Mouse (Mus musculus): ENCODE results near the gene Parl.
A peak's percentile ranks its signal among the peaks of the same experiment; 100 is the strongest.

The Parl gene

GRCm38 (mm10) chr16:20316770-20317169 lies 14.6 kb upstream of the Parl start:
- Histone ChIP-seq H3K4me1 (replicated peaks; ENCODE audit: low read depth, low read length) (peaks cover 23% of the 10 kb centered on the region), H3K9me3 (ENCODE audit: low read length) (no peaks in the 10 kb centered on the region), H3K27me3 (ENCODE audit: insufficient read depth, low read length) (no peaks in the 10 kb centered on the region), H3K4me3 (replicated peaks; ENCODE audit: low read length) (peak overlapping the region; percentile 55), H3K36me3 (ENCODE audit: insufficient read depth, low read length) (no peaks in the 10 kb centered on the region)
- no peak for TF ChIP-seq NANOG (IDR thresholded peaks at IDR 0.05; ENCODE audit: borderline replicate concordance, low read length)
- no peak for TF ChIP-seq POU5F1 (IDR thresholded peaks at IDR 0.05; ENCODE audit: borderline replicate concordance, low read length)
- no peak for TF ChIP-seq CTCF (conservative IDR thresholded peaks at IDR 0.05; ENCODE audit: low read length)

DNA sequence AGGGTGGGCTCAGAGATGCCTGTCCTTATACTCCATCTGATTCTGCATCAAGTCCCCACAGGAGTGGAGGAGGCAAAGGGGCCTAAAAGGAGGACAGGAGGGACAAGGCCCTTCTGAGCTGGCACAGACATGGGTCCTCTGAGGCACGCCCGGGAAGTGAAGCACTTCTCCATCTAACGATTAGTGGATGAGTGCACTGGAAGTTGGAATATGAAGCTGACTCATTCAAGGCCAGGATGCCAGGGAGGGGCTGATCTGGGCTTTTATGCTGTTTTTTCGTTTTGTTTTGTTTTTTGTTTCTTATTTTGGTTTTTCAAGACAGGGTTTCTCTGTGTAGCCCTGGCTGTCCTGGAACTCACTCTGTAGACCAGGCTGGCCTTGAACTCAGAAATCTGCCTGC lies 13.1 kb upstream of the Parl start:
- H3K4me3 ChIP-seq (replicated peaks; ENCODE audit: low read length): no peak overlapping the region
- H3K27me3 ChIP-seq (ENCODE audit: insufficient read depth, low read length): no peaks in the 10 kb centered on the region
- peaks cover 23% of the 10 kb centered on the region for H3K4me1 ChIP-seq (replicated peaks; ENCODE audit: low read depth, low read length)
- TF ChIP-seq POU5F1 (IDR thresholded peaks at IDR 0.05; ENCODE audit: borderline replicate concordance, low read length): no peak
- TF ChIP-seq CTCF (conservative IDR thresholded peaks at IDR 0.05; ENCODE audit: low read length): no peak
- no peak for TF ChIP-seq NANOG (IDR thresholded peaks at IDR 0.05; ENCODE audit: borderline replicate concordance, low read length)
- no peaks in the 10 kb centered on the region for H3K9me3 ChIP-seq (ENCODE audit: low read length)
- H3K36me3 ChIP-seq (ENCODE audit: insufficient read depth, low read length): no peaks in the 10 kb centered on the region

DNA sequence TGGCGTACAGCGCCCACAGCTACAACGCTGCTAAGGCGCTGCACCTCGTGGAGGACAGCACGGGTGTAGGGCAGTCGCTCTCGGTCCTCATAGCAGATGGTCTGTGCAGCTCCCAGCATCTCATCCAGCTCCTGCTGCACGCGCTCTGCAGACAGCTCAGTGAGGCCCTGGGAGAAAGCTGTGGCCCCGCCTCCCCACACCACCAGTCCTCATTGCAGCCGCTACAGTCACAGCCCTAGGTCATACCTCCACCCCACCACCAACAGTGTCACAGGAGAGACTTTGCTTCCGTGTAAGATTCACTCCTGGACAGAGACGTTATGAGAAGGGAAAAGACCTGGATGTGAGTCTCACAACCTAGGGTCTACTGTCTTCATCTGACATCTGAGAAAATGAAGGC lies 10.1 kb upstream of the Parl start:
- 0 out of 2 replicates have a peak, but pooled peaks cover 3% of the 10 kb centered on the region for H3K27me3 ChIP-seq (ENCODE audit: insufficient read depth, low read length)
- no peaks in the 10 kb centered on the region for H3K9me3 ChIP-seq (ENCODE audit: low read length)
- H3K4me1 ChIP-seq (replicated peaks; ENCODE audit: low read depth, low read length): peaks cover 32% of the 10 kb centered on the region
- no peaks in the 10 kb centered on the region for H3K36me3 ChIP-seq (ENCODE audit: insufficient read depth, low read length)
- H3K4me3 ChIP-seq (replicated peaks; ENCODE audit: low read length): no peak overlapping the region
- TF ChIP-seq CTCF (conservative IDR thresholded peaks at IDR 0.05; ENCODE audit: low read length) (no peak), POU5F1 (IDR thresholded peaks at IDR 0.05; ENCODE audit: borderline replicate concordance, low read length) (no peak), NANOG (IDR thresholded peaks at IDR 0.05; ENCODE audit: borderline replicate concordance, low read length) (no peak)

- Histone ChIP-seq H3K4me1 (replicated peaks; ENCODE audit: low read depth, low read length) (peaks cover 49% of the 10 kb centered on the region), H3K9me3 (ENCODE audit: low read length) (no peaks in the 10 kb centered on the region), H3K4me3 (replicated peaks; ENCODE audit: low read length) (peak overlapping the region; percentile 96; the same call in 1 of the 2 replicates), H3K27me3 (ENCODE audit: insufficient read depth, low read length) (no peaks in the 10 kb centered on the region), H3K36me3 (ENCODE audit: insufficient read depth, low read length) (peaks cover 57% of the 10 kb centered on the region)
- TF ChIP-seq NANOG (IDR thresholded peaks at IDR 0.05; ENCODE audit: borderline replicate concordance, low read length) (no peak), CTCF (conservative IDR thresholded peaks at IDR 0.05; ENCODE audit: low read length) (no peak)
Observed at GRCm38 (mm10) chr16:20300076-20300475, 2.1 kb downstream of the Parl start.

- Histone ChIP-seq H3K27me3 (ENCODE audit: insufficient read depth, low read length) (no peaks in the 10 kb centered on the region), H3K9me3 (ENCODE audit: low read length) (no peaks in the 10 kb centered on the region), H3K4me3 (replicated peaks; ENCODE audit: low read length) (no peak overlapping the region), H3K4me1 (replicated peaks; ENCODE audit: low read depth, low read length) (peaks cover 21% of the 10 kb centered on the region), H3K36me3 (ENCODE audit: insufficient read depth, low read length) (peaks cover 72% of the 10 kb centered on the region)
- no peak for TF ChIP-seq NANOG (IDR thresholded peaks at IDR 0.05; ENCODE audit: borderline replicate concordance, low read length)
- TF ChIP-seq CTCF (conservative IDR thresholded peaks at IDR 0.05; ENCODE audit: low read length): no peak
- no peak for TF ChIP-seq POU5F1 (IDR thresholded peaks at IDR 0.05; ENCODE audit: borderline replicate concordance, low read length)
Observed at GRCm38 (mm10) chr16:20280238-20280637, 21.9 kb downstream of the Parl start.

DNA sequence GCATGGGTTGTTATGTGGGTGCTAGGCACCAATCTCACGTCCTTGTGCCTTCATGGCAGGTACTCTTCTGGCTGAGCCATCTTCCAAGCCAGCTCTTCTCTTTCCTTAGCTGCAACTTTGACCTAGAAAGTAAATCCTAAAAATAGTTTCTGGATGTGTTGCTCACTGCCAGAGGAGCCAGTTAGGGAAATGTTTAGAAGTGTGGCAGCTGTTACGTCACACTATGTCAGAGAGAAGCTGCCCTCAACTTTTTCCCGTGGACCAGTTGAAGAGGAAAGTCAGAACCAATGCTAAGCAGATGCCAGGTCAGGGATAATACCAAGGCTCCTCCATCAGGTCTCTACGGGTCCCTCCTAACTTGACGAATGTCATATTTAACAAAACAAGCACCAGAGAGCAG lies 22.8 kb downstream of the Parl start:
- TF ChIP-seq POU5F1 (IDR thresholded peaks at IDR 0.05; ENCODE audit: borderline replicate concordance, low read length) (no peak), CTCF (conservative IDR thresholded peaks at IDR 0.05; ENCODE audit: low read length) (no peak)
- H3K4me1 ChIP-seq (replicated peaks; ENCODE audit: low read depth, low read length): peaks cover 17% of the 10 kb centered on the region
- no peaks in the 10 kb centered on the region for H3K27me3 ChIP-seq (ENCODE audit: insufficient read depth, low read length)
- H3K4me3 ChIP-seq (replicated peaks; ENCODE audit: low read length): no peak overlapping the region
- H3K36me3 ChIP-seq (ENCODE audit: insufficient read depth, low read length): peaks cover 64% of the 10 kb centered on the region
- no peaks in the 10 kb centered on the region for H3K9me3 ChIP-seq (ENCODE audit: low read length)

DNA sequence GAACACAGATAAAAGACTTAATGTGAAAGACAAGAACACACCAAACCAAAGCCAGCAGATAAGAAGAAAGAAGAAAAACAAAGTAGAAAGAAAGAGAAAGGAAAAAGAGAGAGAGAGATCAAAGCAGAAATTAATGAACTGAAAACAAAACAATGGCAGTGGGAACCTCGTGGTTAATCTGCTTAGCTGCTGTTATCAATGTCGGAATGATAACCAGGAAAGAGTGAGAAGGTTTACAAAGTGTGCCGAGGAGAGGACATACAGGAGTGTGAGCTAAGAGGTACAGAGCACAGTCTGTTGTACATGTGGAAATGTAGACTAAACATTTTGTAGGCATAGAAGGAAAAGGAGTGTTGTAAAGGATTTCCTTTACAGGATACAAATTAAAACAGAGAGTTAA lies 29.2 kb downstream of the Parl start:
- no peaks in the 10 kb centered on the region for H3K9me3 ChIP-seq (ENCODE audit: low read length)
- H3K27me3 ChIP-seq (ENCODE audit: insufficient read depth, low read length): 0 out of 2 replicates have a peak, but pooled peaks cover 3% of the 10 kb centered on the region
- H3K4me3 ChIP-seq (replicated peaks; ENCODE audit: low read length): no peak overlapping the region
- peaks cover 2% of the 10 kb centered on the region for H3K36me3 ChIP-seq (ENCODE audit: insufficient read depth, low read length)
- TF ChIP-seq POU5F1 (IDR thresholded peaks at IDR 0.05; ENCODE audit: borderline replicate concordance, low read length) (no peak), NANOG (IDR thresholded peaks at IDR 0.05; ENCODE audit: borderline replicate concordance, low read length) (no peak), CTCF (conservative IDR thresholded peaks at IDR 0.05; ENCODE audit: low read length) (no peak)
- no peaks in the 10 kb centered on the region for H3K4me1 ChIP-seq (replicated peaks; ENCODE audit: low read depth, low read length)

DNA sequence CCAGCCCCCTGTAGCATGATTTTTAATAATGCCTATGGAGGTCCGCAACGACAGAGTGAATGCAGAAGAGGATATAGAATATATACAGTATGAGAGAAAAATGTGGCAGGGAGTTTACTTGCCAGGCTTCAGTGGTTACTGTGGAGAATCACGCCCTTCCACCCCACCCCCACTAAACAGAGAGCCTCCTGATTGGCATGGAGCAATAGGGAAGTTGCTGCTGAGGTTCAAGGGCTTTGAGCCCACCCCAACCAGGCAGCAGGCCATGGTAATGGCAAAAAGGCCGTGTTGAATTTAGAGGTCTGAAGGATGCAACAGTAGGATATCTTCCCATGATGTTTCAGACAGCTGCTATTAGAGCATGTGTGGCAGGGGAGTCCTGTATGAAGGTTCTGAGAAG lies 30.8 kb downstream of the Parl start:
- H3K4me3 ChIP-seq (replicated peaks; ENCODE audit: low read length): no peak overlapping the region
- 0 out of 2 replicates have a peak, but pooled peaks cover 3% of the 10 kb centered on the region for H3K27me3 ChIP-seq (ENCODE audit: insufficient read depth, low read length)
- no peaks in the 10 kb centered on the region for H3K36me3 ChIP-seq (ENCODE audit: insufficient read depth, low read length)
- H3K4me1 ChIP-seq (replicated peaks; ENCODE audit: low read depth, low read length): no peaks in the 10 kb centered on the region
- TF ChIP-seq NANOG (IDR thresholded peaks at IDR 0.05; ENCODE audit: borderline replicate concordance, low read length): no peak
- TF ChIP-seq POU5F1 (IDR thresholded peaks at IDR 0.05; ENCODE audit: borderline replicate concordance, low read length): no peak
- TF ChIP-seq CTCF (conservative IDR thresholded peaks at IDR 0.05; ENCODE audit: low read length): no peak
- H3K9me3 ChIP-seq (ENCODE audit: low read length): no peaks in the 10 kb centered on the region

- no peaks in the 10 kb centered on the region for H3K4me1 ChIP-seq (replicated peaks; ENCODE audit: low read depth, low read length)
- no peak overlapping the region for H3K4me3 ChIP-seq (replicated peaks; ENCODE audit: low read length)
- TF ChIP-seq NANOG (IDR thresholded peaks at IDR 0.05; ENCODE audit: borderline replicate concordance, low read length): no peak
- no peak for TF ChIP-seq POU5F1 (IDR thresholded peaks at IDR 0.05; ENCODE audit: borderline replicate concordance, low read length)
- TF ChIP-seq CTCF (conservative IDR thresholded peaks at IDR 0.05; ENCODE audit: low read length): no peak
- H3K9me3 ChIP-seq (ENCODE audit: low read length): no peaks in the 10 kb centered on the region
- H3K27me3 ChIP-seq (ENCODE audit: insufficient read depth, low read length): peaks cover 3% of the 10 kb centered on the region; the same call in 1 of the 2 replicates
- no peaks in the 10 kb centered on the region for H3K36me3 ChIP-seq (ENCODE audit: insufficient read depth, low read length)
Observed at GRCm38 (mm10) chr16:20265089-20265488, 37.1 kb downstream of the Parl start.
